Mouse (Mus musculus): ENCODE measurements at regions not wholly inside any gene's neighbourhood (a gene's known extent, or its start where the extent isn't known, plus 50 kb on each side); places are given as distances from the start of the nearest gene placed in this dataset.

DNA sequence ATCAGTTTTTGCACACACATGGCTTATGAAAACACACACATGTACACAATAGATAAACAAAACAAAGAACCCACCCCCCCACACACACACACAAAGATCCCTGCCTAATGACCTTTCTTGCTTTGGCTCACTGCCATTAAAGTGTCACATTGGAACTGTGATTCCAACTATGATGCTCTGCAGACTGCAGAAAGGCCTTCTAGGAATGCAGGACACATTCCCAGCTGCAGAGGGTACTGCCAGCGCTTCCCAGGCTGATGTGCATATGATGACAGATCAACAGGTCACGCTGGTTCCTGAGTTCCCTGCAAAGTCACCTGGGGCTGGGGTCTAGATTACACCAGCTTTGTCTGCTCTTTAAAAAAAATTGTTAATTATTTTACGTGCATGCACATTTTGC lies 68.1 kb upstream of the Ppm1j start:
- no peaks in the 10 kb centered on the region for H3K9me3 ChIP-seq (replicated peaks)
- H3K9ac ChIP-seq, result no peak overlapping the region
- H3K4me2 ChIP-seq, result no peak overlapping the region
- H3K4me1 ChIP-seq, result peaks cover 6% of the 10 kb centered on the region
- ATAC-seq, result no peak
- H3K36me3 ChIP-seq, result no peaks in the 10 kb centered on the region
- H3K27me3 ChIP-seq (replicated peaks), result no peaks in the 10 kb centered on the region; the same call in 1 of the 2 replicates
- H3K27ac ChIP-seq, result no peak overlapping the region
- no peak overlapping the region for H3K4me3 ChIP-seq
- 48% methylated on average over 3 of the region's 3 CpGs for WGBS (ENCODE audit: insufficient replicate concordance)

DNA sequence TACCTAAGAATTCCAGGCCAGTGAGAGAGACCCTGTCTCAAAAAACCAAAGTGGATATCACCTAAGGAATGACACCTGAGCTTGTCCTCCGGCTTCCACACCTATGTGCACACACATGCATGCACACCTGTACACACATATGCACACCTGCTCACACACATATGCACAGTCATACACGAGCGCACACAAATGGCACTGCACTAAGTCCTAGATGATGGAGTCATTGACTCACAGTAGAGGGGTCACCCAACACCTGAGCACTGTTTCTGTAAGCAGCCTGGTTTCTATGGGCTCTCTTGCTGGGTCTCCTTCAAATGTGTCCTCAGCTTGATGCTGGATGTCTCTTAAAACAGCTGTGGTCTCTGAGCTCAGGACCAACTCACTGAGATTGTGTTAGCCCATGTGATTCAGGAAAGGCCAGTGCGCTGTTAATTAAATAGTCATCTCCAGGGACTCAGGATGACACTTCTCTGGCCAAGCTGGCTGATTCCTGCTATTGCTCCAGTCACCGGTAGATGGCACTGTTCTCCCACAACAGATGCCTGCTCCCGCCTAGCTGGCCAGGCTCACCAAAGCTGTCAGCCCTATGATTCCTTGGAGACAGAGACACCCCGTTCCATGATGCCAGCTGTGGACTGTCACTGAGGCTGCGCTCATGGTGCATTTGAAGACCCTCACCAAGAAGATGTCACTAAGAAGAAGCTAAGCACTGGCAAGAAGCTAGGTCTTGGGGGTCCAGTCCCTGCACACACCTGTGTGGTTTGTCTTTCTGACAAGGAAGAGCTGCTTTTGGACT lies 66.8 kb upstream of the Ppm1j start:
- Histone ChIP-seq H3K27me3 (replicated peaks) (no peaks in the 10 kb centered on the region; the same call in 1 of the 2 replicates), H3K4me3 (peak overlapping the region; percentile 39), H3K9me3 (replicated peaks) (no peaks in the 10 kb centered on the region), H3K9ac (peak overlapping the region; percentile 27; the same call in 1 of the 2 replicates), H3K4me1 (peaks cover 6% of the 10 kb centered on the region), H3K36me3 (no peaks in the 10 kb centered on the region), H3K27ac (no peak overlapping the region), H3K4me2 (peak overlapping the region; percentile 61)
- peak; percentile 53 for ATAC-seq
- WGBS (ENCODE audit: insufficient replicate concordance), result 17% methylated on average over 8 of the region's 8 CpGs

DNA sequence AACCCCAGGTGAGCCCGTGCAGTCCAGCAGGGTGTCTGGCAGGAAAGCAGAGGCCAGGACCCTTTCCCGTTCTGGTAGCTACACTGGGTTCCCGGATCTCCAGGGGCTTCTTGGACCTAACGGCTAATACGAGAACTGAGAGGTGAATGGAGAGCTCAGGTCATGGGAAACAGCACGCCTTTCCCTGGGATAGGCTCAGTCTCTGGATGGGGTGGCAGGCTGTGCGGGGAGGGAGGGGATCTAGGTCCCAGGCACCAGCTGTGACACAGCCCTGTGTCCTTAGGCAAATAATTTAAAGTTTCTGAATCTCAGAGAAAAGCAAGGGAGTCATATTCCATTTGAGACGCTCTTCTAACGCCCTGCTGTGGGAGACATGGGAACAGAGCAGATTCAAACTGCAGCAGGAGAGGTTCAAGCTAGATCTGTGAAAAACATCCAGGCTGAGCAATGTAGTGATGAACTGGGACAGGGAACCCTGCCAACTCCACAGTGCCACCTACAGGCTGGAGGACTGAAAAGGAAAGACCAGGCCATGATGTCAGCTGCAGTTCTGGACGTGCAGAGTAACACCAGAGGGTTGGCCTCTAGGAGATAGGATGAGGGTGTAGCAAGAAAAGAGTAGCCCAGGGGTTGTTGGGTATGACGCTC lies 66.1 kb upstream of the Ppm1j start:
- Histone ChIP-seq H3K27ac (no peak overlapping the region), H3K4me2 (peak overlapping the region; percentile 61), H3K9ac (peak overlapping the region; percentile 27), H3K4me3 (peak overlapping the region; percentile 39), H3K9me3 (replicated peaks) (no peaks in the 10 kb centered on the region), H3K36me3 (no peaks in the 10 kb centered on the region), H3K27me3 (replicated peaks) (no peaks in the 10 kb centered on the region; the same call in 1 of the 2 replicates), H3K4me1 (peaks cover 6% of the 10 kb centered on the region)
- 39% methylated on average over 11 of the region's 11 CpGs for WGBS (ENCODE audit: insufficient replicate concordance)
- ATAC-seq, result peak; percentile 71

All from liver, embryonic 12.5 days (tissue).